Mouse (Mus musculus): ENCODE measurements around the gene Lrrc1. TPM values are rescaled to one million over a fixed set of nuclear protein-coding genes. Genes with fewer than 3 reads are reported as not detected.

Lrrc1 gene
- polyA plus RNA-seq, 1 experiment from 2014 or later: 12.5 TPM

DNA sequence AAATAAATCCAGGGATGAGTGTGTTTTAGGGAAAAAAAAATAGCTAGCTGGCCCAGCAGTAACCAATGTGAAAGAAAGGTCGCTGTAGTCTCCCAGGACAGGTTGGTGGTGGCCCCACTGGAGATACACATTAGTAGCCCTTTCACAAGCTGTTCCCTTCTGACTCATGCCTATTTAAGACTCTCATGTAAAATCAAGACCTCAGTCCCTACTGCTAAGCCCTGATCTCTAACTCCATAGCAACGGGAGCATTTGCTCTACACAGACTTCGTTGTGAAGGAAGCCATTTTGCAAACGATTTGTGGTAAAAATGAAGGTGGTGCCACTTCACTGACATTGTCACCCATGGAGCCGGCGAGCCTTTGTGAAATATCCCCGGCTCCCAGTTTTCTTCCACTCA lies 134.1 kb downstream of the Lrrc1 start:
- no peak overlapping the region for H3K4me3 ChIP-seq
- H3K27ac ChIP-seq: no peak overlapping the region
- 84% methylated on average over 7 of the region's 7 CpGs for WGBS
- no peak overlapping the region for H3K9ac ChIP-seq
- no peaks in the 10 kb centered on the region for H3K27me3 ChIP-seq
- no peak overlapping the region for H3K4me2 ChIP-seq
- H3K36me3 ChIP-seq (ENCODE audit: poor library complexity, severe bottlenecking): no peaks in the 10 kb centered on the region
- no peaks in the 10 kb centered on the region for H3K9me3 ChIP-seq (replicated peaks)
- H3K4me1 ChIP-seq: peaks cover 17% of the 10 kb centered on the region; the same call in 1 of the 2 replicates
- no peak for ATAC-seq

DNA sequence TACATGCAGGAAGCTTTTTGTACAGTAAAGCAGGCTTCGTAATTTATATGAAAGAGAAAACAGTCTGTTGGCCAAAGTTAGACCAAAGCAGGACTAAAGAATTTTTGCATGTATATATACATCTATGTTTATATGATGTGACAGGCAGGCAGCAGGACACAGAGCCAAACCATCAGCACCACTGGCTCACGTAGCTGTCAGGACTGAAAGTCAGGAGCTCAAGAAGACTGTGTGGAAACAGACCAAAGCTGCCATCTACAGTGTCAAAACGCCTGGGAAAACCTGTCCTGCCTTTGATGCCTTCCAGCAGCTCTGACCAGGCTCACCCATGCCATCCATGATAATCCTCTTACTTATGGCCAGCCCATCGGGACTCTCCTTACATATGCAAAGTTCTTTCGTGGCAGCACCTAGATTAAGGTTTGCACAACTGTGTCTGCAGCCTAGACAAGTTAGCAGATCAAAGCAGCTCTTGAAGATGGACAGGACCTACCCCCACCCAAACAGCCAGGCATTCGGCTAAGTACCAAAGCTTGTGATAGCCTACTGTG lies 136.5 kb downstream of the Lrrc1 start:
- no peaks in the 10 kb centered on the region for H3K36me3 ChIP-seq (ENCODE audit: poor library complexity, severe bottlenecking)
- peaks cover 17% of the 10 kb centered on the region; the same call in 1 of the 2 replicates for H3K4me1 ChIP-seq
- no peaks in the 10 kb centered on the region for H3K9me3 ChIP-seq (replicated peaks)
- no peak overlapping the region for H3K4me3 ChIP-seq
- H3K9ac ChIP-seq: no peak overlapping the region
- H3K27me3 ChIP-seq: no peaks in the 10 kb centered on the region
- no peak overlapping the region for H3K4me2 ChIP-seq
- no peak overlapping the region for H3K27ac ChIP-seq
- no peak for ATAC-seq
- 38% methylated on average over 6 of the region's 6 CpGs for WGBS

DNA sequence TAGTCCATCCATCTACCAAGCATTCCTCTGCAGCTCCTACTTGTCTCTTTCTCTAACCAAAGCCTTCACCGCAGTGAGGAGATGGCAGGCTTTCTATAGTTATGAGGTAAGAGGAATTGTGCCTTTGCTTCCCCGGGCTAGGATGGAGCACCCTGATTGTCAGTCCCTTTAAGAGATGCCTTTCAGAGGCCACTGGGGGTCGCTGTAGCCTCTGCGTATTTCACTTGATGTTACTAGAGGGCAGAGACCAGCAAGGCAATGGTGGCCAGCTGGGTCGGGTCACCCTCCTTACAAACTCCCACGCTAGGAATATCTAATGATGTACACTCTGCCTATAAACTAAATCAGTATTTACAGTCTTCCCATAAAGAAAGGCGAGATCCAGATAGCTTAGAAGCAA lies 137.8 kb downstream of the Lrrc1 start:
- Histone ChIP-seq H3K27me3 (no peaks in the 10 kb centered on the region), H3K9me3 (replicated peaks) (no peaks in the 10 kb centered on the region), H3K9ac (no peak overlapping the region), H3K36me3 (ENCODE audit: poor library complexity, severe bottlenecking) (no peaks in the 10 kb centered on the region), H3K4me1 (peaks cover 15% of the 10 kb centered on the region; the same call in 1 of the 2 replicates), H3K27ac (no peak overlapping the region), H3K4me3 (no peak overlapping the region), H3K4me2 (no peak overlapping the region)
- 56% methylated on average over 7 of the region's 7 CpGs for WGBS
- peak; percentile 33; the same call in 1 of the 2 replicates for ATAC-seq

DNA sequence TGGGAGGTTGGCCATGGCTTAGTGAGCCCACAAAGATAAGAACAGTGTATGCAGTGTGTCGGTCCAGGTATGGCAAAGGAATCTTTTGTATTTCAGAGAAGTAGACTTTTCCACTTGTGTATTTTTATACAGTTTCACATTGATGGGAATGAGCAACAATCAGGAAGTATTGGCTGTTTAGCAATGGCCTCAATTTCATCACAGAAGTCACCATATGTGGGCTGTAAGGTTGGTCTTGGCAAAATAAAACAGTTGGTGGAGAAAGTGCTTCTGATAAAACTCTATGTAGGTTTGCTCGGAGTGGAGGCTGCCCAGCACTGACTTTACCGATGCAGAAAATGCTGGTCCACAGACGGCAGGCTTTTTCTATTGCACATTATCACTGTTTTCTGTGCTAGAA lies 140.2 kb downstream of the Lrrc1 start:
- Histone ChIP-seq H3K36me3 (ENCODE audit: poor library complexity, severe bottlenecking) (no peaks in the 10 kb centered on the region), H3K9me3 (replicated peaks) (no peaks in the 10 kb centered on the region), H3K4me1 (peaks cover 11% of the 10 kb centered on the region; the same call in 1 of the 2 replicates), H3K9ac (no peak overlapping the region), H3K27ac (no peak overlapping the region), H3K27me3 (no peaks in the 10 kb centered on the region), H3K4me2 (no peak overlapping the region), H3K4me3 (no peak overlapping the region)
- 83% methylated on average over 4 of the region's 4 CpGs for WGBS
- no peak for ATAC-seq

DNA sequence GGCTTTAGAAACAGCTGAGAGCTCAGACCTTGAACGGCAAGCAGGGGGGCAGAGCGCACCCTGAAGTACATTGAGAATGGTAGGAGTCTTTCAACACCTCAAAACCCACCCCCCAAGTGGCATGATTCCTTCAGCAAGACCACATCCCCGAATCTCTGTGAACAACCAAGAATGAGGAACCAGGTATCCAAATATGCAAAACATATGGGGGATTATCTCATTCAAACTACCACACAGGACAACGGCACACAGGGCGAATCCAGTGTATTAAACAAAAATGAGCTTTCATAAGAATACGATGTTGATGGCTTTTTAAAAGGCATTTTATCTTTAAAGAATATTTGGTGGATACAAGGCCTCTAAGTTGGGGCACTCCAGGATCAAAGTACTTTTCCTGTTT lies 140.7 kb downstream of the Lrrc1 start:
- ATAC-seq: no peak
- no peaks in the 10 kb centered on the region for H3K9me3 ChIP-seq (replicated peaks)
- peaks cover 10% of the 10 kb centered on the region; the same call in 1 of the 2 replicates for H3K4me1 ChIP-seq
- no peak overlapping the region for H3K4me3 ChIP-seq
- no peaks in the 10 kb centered on the region for H3K36me3 ChIP-seq (ENCODE audit: poor library complexity, severe bottlenecking)
- H3K27me3 ChIP-seq: no peaks in the 10 kb centered on the region
- H3K27ac ChIP-seq: no peak overlapping the region
- H3K9ac ChIP-seq: no peak overlapping the region
- H3K4me2 ChIP-seq: no peak overlapping the region
- 87% methylated on average over 6 of the region's 6 CpGs for WGBS

DNA sequence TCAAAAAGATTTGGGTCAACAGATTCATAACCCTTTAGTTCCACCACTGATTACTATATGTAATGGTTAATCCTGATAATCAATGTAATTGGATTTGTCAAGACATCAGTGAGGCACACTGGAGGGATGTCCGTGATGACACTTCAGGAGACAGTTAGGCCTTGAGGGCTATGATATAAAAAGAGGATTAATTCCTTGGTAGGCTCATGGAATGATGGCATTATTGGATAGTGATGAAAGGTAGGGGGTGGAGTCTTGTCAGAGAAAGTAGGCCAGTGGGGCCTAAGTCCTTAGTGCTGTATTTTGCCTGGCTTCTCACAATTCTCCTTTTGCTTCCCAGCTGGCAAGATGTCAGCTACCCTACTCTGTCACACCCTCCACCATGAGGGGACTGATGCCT lies 141.7 kb downstream of the Lrrc1 start:
- 0 out of 2 replicates have a peak, but pooled peaks cover under 1% of the 10 kb centered on the region for H3K4me1 ChIP-seq
- H3K9ac ChIP-seq: no peak overlapping the region
- H3K27ac ChIP-seq: no peak overlapping the region
- WGBS: 80% methylated on average over 1 of the region's 1 CpGs
- no peaks in the 10 kb centered on the region for H3K9me3 ChIP-seq (replicated peaks)
- H3K4me2 ChIP-seq: no peak overlapping the region
- H3K4me3 ChIP-seq: no peak overlapping the region
- no peaks in the 10 kb centered on the region for H3K27me3 ChIP-seq
- H3K36me3 ChIP-seq (ENCODE audit: poor library complexity, severe bottlenecking): no peaks in the 10 kb centered on the region
- ATAC-seq: no peak

DNA sequence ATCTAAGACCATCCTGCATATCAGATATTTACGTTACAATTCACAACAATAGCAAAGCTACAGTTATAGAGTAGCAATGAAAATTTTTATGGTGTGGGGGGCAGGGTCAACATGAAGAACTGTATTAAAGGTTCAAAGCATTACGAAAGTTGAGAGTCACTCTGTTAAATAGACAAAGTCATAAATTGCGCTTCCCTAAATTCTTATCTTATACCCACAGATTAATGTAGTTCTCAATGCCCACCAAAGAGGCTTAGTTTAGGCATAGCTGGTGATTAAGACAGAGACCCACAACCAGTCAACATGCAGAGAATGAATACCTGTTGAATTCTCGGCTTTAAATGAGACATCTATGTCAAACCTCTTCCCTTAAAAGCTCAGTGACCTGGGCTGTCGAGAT lies 144.9 kb downstream of the Lrrc1 start:
- Histone ChIP-seq H3K4me2 (no peak overlapping the region), H3K27ac (no peak overlapping the region), H3K4me1 (no peaks in the 10 kb centered on the region), H3K9ac (no peak overlapping the region), H3K4me3 (no peak overlapping the region), H3K27me3 (no peaks in the 10 kb centered on the region), H3K36me3 (ENCODE audit: poor library complexity, severe bottlenecking) (no peaks in the 10 kb centered on the region), H3K9me3 (replicated peaks) (no peaks in the 10 kb centered on the region)
- ATAC-seq: no peak
- WGBS: 94% methylated on average over 5 of the region's 5 CpGs

DNA sequence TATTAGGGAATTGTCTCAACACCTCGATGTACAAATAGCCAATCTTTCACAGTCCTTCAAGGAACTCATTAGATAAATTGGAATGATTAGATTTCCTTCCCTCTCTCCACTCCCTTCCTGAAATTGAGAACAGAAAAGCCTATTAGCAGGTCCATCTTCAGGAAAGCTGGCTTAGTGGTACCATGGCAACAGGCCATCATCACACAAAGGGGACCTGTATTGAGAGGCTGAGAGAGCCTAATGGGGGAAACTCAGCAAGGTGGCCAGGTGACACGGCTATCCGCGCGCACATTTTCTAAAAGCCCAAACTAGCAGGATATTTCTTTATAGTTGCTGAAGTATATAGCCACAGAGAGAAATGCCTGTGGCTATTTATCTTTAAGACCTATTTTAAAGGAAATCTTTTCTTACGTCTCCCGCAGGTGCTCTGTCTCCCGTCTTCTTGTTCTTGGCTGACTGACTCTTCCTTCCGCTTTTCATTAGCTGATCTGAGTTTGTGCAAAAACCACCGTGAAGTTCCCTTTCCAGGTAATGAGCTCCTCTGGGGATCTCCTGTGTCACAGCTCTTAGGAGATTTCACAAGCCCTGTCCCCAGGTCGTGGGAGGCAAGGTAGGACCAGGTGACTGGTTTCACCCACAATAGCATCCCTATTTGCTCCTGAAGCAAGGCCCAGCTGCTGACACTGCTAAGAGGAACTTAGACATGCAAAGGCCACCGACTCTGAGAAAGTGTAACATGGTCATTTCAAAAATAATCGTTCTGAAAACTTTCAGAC lies 145.6 kb downstream of the Lrrc1 start:
- peak; percentile 50; the same call in 1 of the 2 replicates for ATAC-seq
- Histone ChIP-seq H3K4me2 (no peak overlapping the region), H3K9ac (no peak overlapping the region), H3K4me1 (no peaks in the 10 kb centered on the region), H3K36me3 (ENCODE audit: poor library complexity, severe bottlenecking) (no peaks in the 10 kb centered on the region), H3K27me3 (no peaks in the 10 kb centered on the region), H3K4me3 (no peak overlapping the region), H3K9me3 (replicated peaks) (no peaks in the 10 kb centered on the region), H3K27ac (no peak overlapping the region)
- 29% methylated on average over 13 of the region's 13 CpGs for WGBS

DNA sequence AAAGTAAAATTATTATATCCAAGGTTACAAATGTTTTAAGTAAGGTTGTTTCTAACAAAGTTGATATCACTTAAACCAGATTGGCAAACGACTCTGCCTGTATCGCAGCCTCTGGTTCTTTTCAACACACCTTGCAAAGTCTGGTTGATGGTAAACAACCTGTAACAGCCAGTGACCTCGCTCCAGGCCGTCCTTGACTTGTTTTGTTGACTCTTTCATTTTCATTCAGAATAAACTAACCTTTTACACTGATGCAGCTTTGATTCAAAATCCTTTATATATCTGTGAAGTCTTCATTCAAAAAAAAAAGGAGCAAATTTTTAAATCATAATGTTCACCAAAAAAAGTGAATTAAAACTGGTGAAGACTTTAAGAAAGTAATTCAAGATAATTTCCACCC lies 147.6 kb downstream of the Lrrc1 start:
- ATAC-seq: no peak
- Histone ChIP-seq H3K4me3 (no peak overlapping the region), H3K4me2 (no peak overlapping the region)

DNA sequence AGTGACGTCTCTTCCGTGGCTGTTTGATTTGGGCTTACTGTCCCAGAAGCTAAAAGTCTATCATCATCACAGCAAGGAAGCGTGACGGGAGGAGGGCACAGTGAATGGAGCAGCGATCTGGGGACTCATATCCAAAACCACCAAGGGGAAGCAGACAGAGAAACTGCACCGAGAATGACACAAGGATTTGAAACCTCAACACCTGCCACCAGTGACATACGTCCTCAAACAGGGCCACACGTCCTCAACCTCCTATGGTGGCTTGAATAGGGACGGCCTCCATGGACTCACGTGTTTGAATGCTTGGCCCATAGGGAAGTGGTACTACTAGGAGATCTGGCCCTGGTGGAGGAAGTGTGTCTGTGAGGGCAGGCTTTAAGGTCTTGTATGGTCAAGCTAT lies 153.4 kb downstream of the Lrrc1 start:
- Histone ChIP-seq H3K9me3 (replicated peaks) (no peaks in the 10 kb centered on the region), H3K4me1 (no peaks in the 10 kb centered on the region), H3K27ac (no peak overlapping the region), H3K27me3 (no peaks in the 10 kb centered on the region), H3K4me2 (no peak overlapping the region), H3K4me3 (no peak overlapping the region), H3K36me3 (ENCODE audit: poor library complexity, severe bottlenecking) (no peaks in the 10 kb centered on the region), H3K9ac (no peak overlapping the region)
- WGBS: 91% methylated on average over 10 of the region's 10 CpGs
- ATAC-seq: no peak

More for the DNA sequence above, 147.6 kb downstream of the Lrrc1 start:
- H3K27me3 ChIP-seq: no peaks in the 10 kb centered on the region
- no peaks in the 10 kb centered on the region for H3K4me1 ChIP-seq
- WGBS: 74% methylated on average over 4 of the region's 4 CpGs
- H3K9me3 ChIP-seq (replicated peaks): no peaks in the 10 kb centered on the region
- no peak overlapping the region for H3K27ac ChIP-seq
- H3K9ac ChIP-seq: no peak overlapping the region
- no peaks in the 10 kb centered on the region for H3K36me3 ChIP-seq (ENCODE audit: poor library complexity, severe bottlenecking)

DNA sequence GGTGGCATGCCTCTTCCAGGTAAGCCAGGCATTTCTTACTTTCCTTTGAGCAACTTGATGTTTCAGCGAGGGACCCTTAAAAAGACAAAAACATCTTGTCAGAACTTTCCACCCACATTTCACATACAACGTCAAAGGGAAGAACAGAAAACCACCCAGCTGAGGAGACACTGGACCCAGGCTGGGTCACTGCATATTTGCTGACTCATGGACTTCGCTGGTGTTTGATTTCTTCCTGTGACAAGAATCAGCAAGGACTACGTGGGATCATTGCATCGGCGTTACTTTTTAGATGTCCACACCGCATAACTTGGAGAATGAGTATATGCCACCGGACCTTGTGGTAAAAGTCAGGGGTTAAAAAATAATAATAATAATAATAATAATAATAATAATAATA lies 155.7 kb downstream of the Lrrc1 start:
- H3K9me3 ChIP-seq (replicated peaks): no peaks in the 10 kb centered on the region
- no peaks in the 10 kb centered on the region for H3K36me3 ChIP-seq (ENCODE audit: poor library complexity, severe bottlenecking)
- H3K4me1 ChIP-seq: no peaks in the 10 kb centered on the region
- no peak overlapping the region for H3K27ac ChIP-seq
- WGBS: 95% methylated on average over 8 of the region's 8 CpGs
- H3K9ac ChIP-seq: no peak overlapping the region
- no peaks in the 10 kb centered on the region for H3K27me3 ChIP-seq
- no peak overlapping the region for H3K4me2 ChIP-seq
- no peak overlapping the region for H3K4me3 ChIP-seq
- ATAC-seq: no peak

DNA sequence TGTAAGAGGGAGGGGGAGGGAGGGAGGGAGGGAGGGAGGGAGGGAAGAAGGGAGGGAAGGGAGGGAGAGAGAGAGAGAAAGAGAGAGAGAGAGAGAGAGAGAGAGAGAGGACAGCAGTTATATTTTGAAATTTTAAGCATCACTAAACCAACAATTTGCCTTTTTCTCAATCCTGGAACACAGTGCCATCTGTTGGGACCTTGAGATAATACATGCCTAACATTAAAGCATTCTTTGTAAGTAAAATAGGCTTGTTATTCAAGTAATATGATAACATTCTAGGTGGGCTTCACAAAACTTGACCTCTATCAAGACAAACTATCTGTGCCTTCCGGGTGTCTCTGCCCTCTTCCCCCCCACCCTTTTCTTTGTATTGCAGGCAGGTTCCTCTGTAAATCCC lies 157.9 kb downstream of the Lrrc1 start:
- no peaks in the 10 kb centered on the region for H3K9me3 ChIP-seq (replicated peaks)
- 41% methylated on average over 1 of the region's 1 CpGs for WGBS
- ATAC-seq: peak; percentile 13; the same call in 1 of the 2 replicates

More for the DNA sequence above, 157.9 kb downstream of the Lrrc1 start:
- no peak overlapping the region for H3K4me3 ChIP-seq
- H3K9ac ChIP-seq: no peak overlapping the region
- H3K4me2 ChIP-seq: no peak overlapping the region
- H3K27ac ChIP-seq: no peak overlapping the region
- H3K36me3 ChIP-seq (ENCODE audit: poor library complexity, severe bottlenecking): no peaks in the 10 kb centered on the region
- H3K4me1 ChIP-seq: no peaks in the 10 kb centered on the region
- H3K27me3 ChIP-seq: no peaks in the 10 kb centered on the region
